9 mouse cellular contexts compared by ENCODE assay signal in genomic region chr5:131515707-131516407, GRCm38 (mm10).
A peak's percentile ranks its signal among the peaks of the same experiment; 100 is the strongest.
DNase-seq lines count a peak whose midpoint lies in the region; ATAC-seq lines count a peak whose summit lies in the region.
"Had no signal": no experiment of that assay in that cellular context is flagged by ENCODE, and none has a peak within 500 bp of the region (broad histone marks: within the 10 kb centered on the region; RNA-seq: fewer than 3 reads in every experiment).

No protein-coding gene starts in this region.

- WGBS in intestine, embryonic 16.5 days: 19% methylated on average over 14 of the region's 14 CpGs

- DNase-seq in NIH3T3 (ENCODE audit: low read depth): peak; percentile 48
- peak; percentile 94 for DNase-seq in brain, adult 2 months (ENCODE audit: low read depth, low spot score)
- DNase-seq in gastrocnemius, postnatal 25 days: peak; percentile 73
- DNase-seq in lung, postnatal 14 days: peak; percentile 36

- peaks cover 14% of the 10 kb centered on the region for H3K4me1 ChIP-seq in intestine, embryonic 16.5 days (ENCODE audit: control insufficient read depth, insufficient read depth, low read length)

- no peak overlapping the region for H3K4me3 ChIP-seq in intestine, embryonic 16.5 days (ENCODE audit: low read length)

- no peaks in the 10 kb centered on the region for H3K27me3 ChIP-seq in intestine, embryonic 16.5 days (replicated peaks; ENCODE audit: control insufficient read depth, insufficient read depth, low read length)

- no peak overlapping the region for H3K4me2 ChIP-seq in intestine, embryonic 16.5 days (ENCODE audit: low read depth, low read length)

- H3K36me3 ChIP-seq in intestine, embryonic 16.5 days (ENCODE audit: control insufficient read depth, insufficient read depth, low read length): no peaks in the 10 kb centered on the region

- no peak overlapping the region for H3K9ac ChIP-seq in intestine, embryonic 16.5 days (ENCODE audit: low read depth, low read length)

- no peak overlapping the region for H3K27ac ChIP-seq in intestine, embryonic 16.5 days (ENCODE audit: low read length)
- H3K27ac ChIP-seq: macrophage had no signal

- peak; percentile 78 for ATAC-seq in intestine, embryonic 16.5 days
- no peak for ATAC-seq in erythroblast, adult 5-6 weeks (replicated peaks; ENCODE audit: low FRiP score, poor library complexity, severe bottlenecking)
- no peak for ATAC-seq in erythroid progenitor cell, adult 5-6 weeks (replicated peaks; ENCODE audit: low FRiP score, poor library complexity, severe bottlenecking)
- no peak for ATAC-seq in CD4-positive, CD25-positive, alpha-beta regulatory T cell, adult 4 months

- no peaks in the 10 kb centered on the region for H3K9me3 ChIP-seq in intestine, embryonic 16.5 days (ENCODE audit: control insufficient read depth, low read length)

Comparison
In these comparisons a context has a peak if more than half of its experiments do, and no peak if none do; other contexts are left out.
1. DNase-seq: peak in every context shown above with its lines; median percentile 94 in brain, adult 2 months; 73 in gastrocnemius, postnatal 25 days; 48 in NIH3T3; 36 in lung, postnatal 14 days.